Mouse (Mus musculus) liver, embryonic 15.5 days (tissue): ENCODE data around the gene Sec11a. TPM values are rescaled to one million over a fixed set of nuclear protein-coding genes. Genes with fewer than 3 reads are reported as not detected.
"Not testable (repeated sequence)": the region's sequence is repeated elsewhere in the genome, so short reads cannot be mapped to it uniquely, and the experiment has no call there.

Experiments used
- ATAC-seq: fragments of 200-750 bp; cut with Nextera tagmentation; 2 replicates; pipeline ENCODE4 v1.8.0; 2017; ENCODE audit warnings: moderate number of reproducible peaks, mild to moderate bottlenecking, moderate library complexity; ENCODE audit not compliant: insufficient read depth
- H3K27ac ChIP-seq: fragments of 300-500 bp; sonication (generic); replicated peaks from 2 replicates; pipeline ENCODE4 v1.5.1; 2015; ENCODE audit warnings: mild to moderate bottlenecking, inconsistent platforms
- H3K27me3 ChIP-seq: fragments of 300-500 bp; sonication (generic); 2 replicates; pipeline ENCODE4 v1.6.1; 2015; ENCODE audit warnings: mild to moderate bottlenecking, inconsistent platforms
- H3K36me3 ChIP-seq: fragments of 300-500 bp; sonication (generic); replicated peaks from 2 replicates; pipeline ENCODE4 v1.6.1; 2015; ENCODE audit warnings: moderate library complexity, mild to moderate bottlenecking, inconsistent platforms
- H3K4me1 ChIP-seq: fragments of 300-500 bp; sonication (generic); replicated peaks from 2 replicates; pipeline ENCODE4 v1.6.1; 2015; ENCODE audit warnings: inconsistent platforms
- H3K4me2 ChIP-seq: fragments of 300-500 bp; sonication (generic); 2 replicates; pipeline ENCODE4 v1.6.1; 2015; ENCODE audit warnings: moderate library complexity, mild to moderate bottlenecking, inconsistent platforms
- H3K4me3 ChIP-seq: fragments of 300-500 bp; sonication (generic); replicated peaks from 2 replicates; pipeline ENCODE4 v1.5.1; 2015; ENCODE audit warnings: mild to moderate bottlenecking, inconsistent platforms
- H3K9ac ChIP-seq: fragments of 300-500 bp; sonication (generic); 2 replicates; pipeline ENCODE4 v1.6.1; 2015; ENCODE audit warnings: moderate library complexity, mild to moderate bottlenecking, inconsistent platforms
- H3K9me3 ChIP-seq: fragments of 300-500 bp; sonication (generic); replicated peaks from 2 replicates; pipeline ENCODE4 v1.6.1; 2016; ENCODE audit warnings: inconsistent platforms
- whole genome bisulfite sequencing: fragments of 180-500 bp; shearing (Covaris S2); methylation state at CpG from one replicate; pipeline ENCODE4 v1.1.7; 2015; ENCODE audit warnings: mixed read lengths; ENCODE audit not compliant: insufficient replicate concordance; 5-methylcytosine and 5-hydroxymethylcytosine counted together
- polyA plus RNA-seq: library from polyadenylated mRNA; unstranded; fragments of >200 nt; fragmentation: Nextera tagmentation; extraction: Ambion mirVana; gene quantifications from 2 replicates; pipeline ENCODE4 v1.2.1, GENCODE M21; 2015

Sec11a gene
- polyA plus RNA-seq, 1 experiment from 2014 or later: 96.7 TPM

- Histone ChIP-seq H3K9me3 (no peaks in the 10 kb centered on the region), H3K4me1 (peaks cover 67% of the 10 kb centered on the region), H3K4me2 (no peak overlapping the region), H3K36me3 (no peaks in the 10 kb centered on the region), H3K4me3 (no peak overlapping the region), H3K27ac (peak overlapping the region; percentile 55), H3K9ac (no peak overlapping the region), H3K27me3 (no peaks in the 10 kb centered on the region)
- ATAC-seq: no peak
- 20% methylated on average over 4 of the region's 4 CpGs for WGBS
These were observed 40.4 kb upstream of the Sec11a start for GRCm38 (mm10) chr7:80987805-80988625.

GRCm38 (mm10) chr7:80986458-80987187 is 39.0 kb upstream of the Sec11a start:
- H3K4me2 ChIP-seq: peak overlapping the region; percentile 32
- ATAC-seq: peak; percentile 56
- H3K27me3 ChIP-seq: no peaks in the 10 kb centered on the region
- WGBS: 11% methylated on average over 6 of the region's 6 CpGs
- H3K4me3 ChIP-seq: no peak overlapping the region
- H3K4me1 ChIP-seq: peaks cover 53% of the 10 kb centered on the region
- H3K9ac ChIP-seq: no peak overlapping the region
- peak overlapping the region; percentile 29 for H3K27ac ChIP-seq
- H3K9me3 ChIP-seq: no peaks in the 10 kb centered on the region
- no peaks in the 10 kb centered on the region for H3K36me3 ChIP-seq

GRCm38 (mm10) chr7:80980566-80980965 is 33.0 kb upstream of the Sec11a start:
- Histone ChIP-seq H3K4me3 (no peak overlapping the region), H3K9ac (no peak overlapping the region), H3K4me2 (no peak overlapping the region), H3K9me3 (no peaks in the 10 kb centered on the region), H3K36me3 (no peaks in the 10 kb centered on the region), H3K27ac (no peak overlapping the region), H3K27me3 (no peaks in the 10 kb centered on the region), H3K4me1 (no peaks in the 10 kb centered on the region; the same call in 1 of the 2 replicates)
- ATAC-seq: no peak
- 81% methylated on average over 11 of the region's 11 CpGs for WGBS

- H3K36me3 ChIP-seq, ATAC-seq, H3K4me1 ChIP-seq, H3K9me3 ChIP-seq, H3K4me2 ChIP-seq, H3K9ac ChIP-seq, H3K4me3 ChIP-seq, H3K27ac ChIP-seq, H3K27me3 ChIP-seq: not testable (repeated sequence)
- 17% methylated on average over 3 of the region's 3 CpGs for WGBS
These were observed 26.0 kb upstream of the Sec11a start for GRCm38 (mm10) chr7:80973638-80974015.

- not testable (repeated sequence) for H3K9me3 ChIP-seq, H3K27me3 ChIP-seq, H3K4me3 ChIP-seq, H3K36me3 ChIP-seq, H3K4me2 ChIP-seq, H3K4me1 ChIP-seq, ATAC-seq, H3K9ac ChIP-seq, H3K27ac ChIP-seq
- WGBS: 37% methylated on average over 4 of the region's 4 CpGs
These were observed 25.5 kb upstream of the Sec11a start for GRCm38 (mm10) chr7:80972920-80973637.

- Histone ChIP-seq H3K27me3 (no peaks in the 10 kb centered on the region), H3K9ac (no peak overlapping the region), H3K27ac (no peak overlapping the region), H3K9me3 (no peaks in the 10 kb centered on the region), H3K36me3 (no peaks in the 10 kb centered on the region), H3K4me3 (no peak overlapping the region), H3K4me2 (no peak overlapping the region), H3K4me1 (no peaks in the 10 kb centered on the region)
- ATAC-seq: no peak
- 77% methylated on average over 5 of the region's 5 CpGs for WGBS
These were observed 24.5 kb upstream of the Sec11a start for GRCm38 (mm10) chr7:80972082-80972481.

GRCm38 (mm10) chr7:80971419-80971818 is 23.8 kb upstream of the Sec11a start:
- Histone ChIP-seq H3K9ac (no peak overlapping the region), H3K36me3 (no peaks in the 10 kb centered on the region), H3K4me1 (no peaks in the 10 kb centered on the region), H3K4me3 (no peak overlapping the region), H3K9me3 (no peaks in the 10 kb centered on the region), H3K4me2 (no peak overlapping the region), H3K27me3 (no peaks in the 10 kb centered on the region), H3K27ac (no peak overlapping the region)
- 57% methylated on average over 2 of the region's 2 CpGs for WGBS
- no peak for ATAC-seq

GRCm38 (mm10) chr7:80970913-80971312 is 23.3 kb upstream of the Sec11a start:
- H3K4me3 ChIP-seq: no peak overlapping the region
- peak; percentile 31 for ATAC-seq
- WGBS: 58% methylated on average over 3 of the region's 3 CpGs
- no peaks in the 10 kb centered on the region for H3K36me3 ChIP-seq
- peak overlapping the region; percentile 34; the same call in 1 of the 2 replicates for H3K27ac ChIP-seq
- H3K4me1 ChIP-seq: no peaks in the 10 kb centered on the region
- no peaks in the 10 kb centered on the region for H3K27me3 ChIP-seq
- no peaks in the 10 kb centered on the region for H3K9me3 ChIP-seq
- H3K9ac ChIP-seq: no peak overlapping the region
- no peak overlapping the region for H3K4me2 ChIP-seq

- WGBS: 63% methylated on average over 6 of the region's 6 CpGs
These were observed 15.2 kb upstream of the Sec11a start for GRCm38 (mm10) chr7:80962799-80963198.

GRCm38 (mm10) chr7:80959003-80959402 is 11.4 kb upstream of the Sec11a start:
- Histone ChIP-seq H3K4me3 (no peak overlapping the region), H3K9ac (no peak overlapping the region), H3K9me3 (no peaks in the 10 kb centered on the region), H3K4me1 (peaks cover 9% of the 10 kb centered on the region; the same call in 1 of the 2 replicates), H3K4me2 (no peak overlapping the region), H3K36me3 (no peaks in the 10 kb centered on the region), H3K27ac (no peak overlapping the region), H3K27me3 (peaks cover 6% of the 10 kb centered on the region; the same call in 1 of the 2 replicates)
- WGBS: 22% methylated on average over 3 of the region's 3 CpGs
- peak; percentile 44; the same call in 1 of the 2 replicates for ATAC-seq

More at GRCm38 (mm10) chr7:80962799-80963198, 15.2 kb upstream of the Sec11a start:
- Histone ChIP-seq H3K4me1 (peaks cover 9% of the 10 kb centered on the region; the same call in 1 of the 2 replicates), H3K9ac (no peak overlapping the region), H3K27ac (no peak overlapping the region), H3K4me3 (no peak overlapping the region), H3K9me3 (no peaks in the 10 kb centered on the region), H3K27me3 (peaks cover 6% of the 10 kb centered on the region; the same call in 1 of the 2 replicates), H3K36me3 (no peaks in the 10 kb centered on the region), H3K4me2 (no peak overlapping the region)
- ATAC-seq: no peak

GRCm38 (mm10) chr7:80956891-80957290 is 9.3 kb upstream of the Sec11a start:
- WGBS: 74% methylated on average over 2 of the region's 2 CpGs
- Histone ChIP-seq H3K9ac (no peak overlapping the region), H3K9me3 (no peaks in the 10 kb centered on the region), H3K27ac (no peak overlapping the region), H3K4me1 (peaks cover 9% of the 10 kb centered on the region; the same call in 1 of the 2 replicates), H3K4me2 (no peak overlapping the region), H3K27me3 (peaks cover 6% of the 10 kb centered on the region; the same call in 1 of the 2 replicates), H3K36me3 (no peaks in the 10 kb centered on the region), H3K4me3 (no peak overlapping the region)
- no peak for ATAC-seq
